Mouse (Mus musculus): Measurements from ENCODE around the gene Ubfd1.

GRCm38 (mm10) chr7:122048191-122048590, 18.8 kb upstream of the Ubfd1 start:
- TF ChIP-seq CTCF (IDR thresholded peaks at IDR 0.05) (no peak), EP300 (IDR thresholded peaks at IDR 0.05) (no peak)

Measured in lung, postnatal 0 days (tissue).